Mouse (Mus musculus) intestine, postnatal 0 days (tissue): ENCODE data around the gene Cd247. TPM values are rescaled to one million over a fixed set of nuclear protein-coding genes. Genes with fewer than 3 reads are reported as not detected.

Experiments used
- ATAC-seq: fragments of 200-750 bp; cut with Nextera tagmentation; 2 replicates; pipeline ENCODE4 v1.8.0; 2017; ENCODE audit warnings: mild to moderate bottlenecking, moderate TSS enrichment, moderate library complexity
- H3K27ac ChIP-seq: fragments of 300-500 bp; sonication (generic); 2 replicates; pipeline ENCODE4 v1.5.1; 2014; ENCODE audit warnings: mild to moderate bottlenecking, low read depth, low read length, moderate library complexity
- H3K27me3 ChIP-seq: fragments of 300-500 bp; sonication (generic); replicated peaks from 2 replicates; pipeline ENCODE4 v1.6.1; 2014; ENCODE audit warnings: low read length, mixed read lengths; ENCODE audit not compliant: control insufficient read depth, insufficient read depth
- H3K36me3 ChIP-seq: fragments of 300-500 bp; sonication (generic); 2 replicates; pipeline ENCODE4 v1.6.1; 2014; ENCODE audit warnings: mild to moderate bottlenecking, moderate library complexity; ENCODE audit not compliant: control insufficient read depth, insufficient read depth
- H3K4me1 ChIP-seq: fragments of 300-500 bp; sonication (generic); replicated peaks from 2 replicates; pipeline ENCODE4 v1.6.1; 2014; ENCODE audit warnings: antibody characterized with exemption, low read length, mixed read lengths; ENCODE audit not compliant: control insufficient read depth, insufficient read depth
- H3K4me2 ChIP-seq: fragments of 300-500 bp; sonication (generic); replicated peaks from 2 replicates; pipeline ENCODE4 v1.6.1; 2014; ENCODE audit warnings: low read depth, mild to moderate bottlenecking, moderate library complexity
- H3K4me3 ChIP-seq: fragments of 300-500 bp; sonication (generic); 2 replicates; pipeline ENCODE4 v1.5.1; 2014; ENCODE audit warnings: low read depth, low read length
- H3K9ac ChIP-seq: fragments of 300-500 bp; sonication (generic); 2 replicates; pipeline ENCODE4 v1.6.1; 2014; ENCODE audit warnings: mild to moderate bottlenecking, low read depth, low read length
- H3K9me3 ChIP-seq: fragments of 300-500 bp; sonication (generic); 2 replicates; pipeline ENCODE4 v1.6.1; 2016; ENCODE audit warnings: mixed run types; ENCODE audit not compliant: control insufficient read depth
- CTCF ChIP-seq: sonication (generic); IDR thresholded peaks from 2 replicates; pipeline ENCODE4 v1.5.1; 2016; ENCODE audit warnings: low read depth, mild to moderate bottlenecking, control low read depth, antibody characterized with exemption, moderate library complexity
- WGBS: fragments of 180-500 bp; shearing (Covaris S2); extraction: QIAGEN DNeasy Blood & Tissue Kit; methylation state at CpG from one replicate; pipeline ENCODE4 v1.1.7; 2014; 5-methylcytosine and 5-hydroxymethylcytosine counted together
- polyA plus RNA-seq: library from polyadenylated mRNA; unstranded; fragments of >200 nt; fragmentation: Nextera tagmentation; extraction: Ambion mirVana; gene quantifications from 2 replicates; pipeline ENCODE4 v1.2.1, GENCODE M21; 2015

Cd247 gene
- polyA plus RNA-seq, 1 experiment from 2014 or later, result 0.50 TPM

DNA sequence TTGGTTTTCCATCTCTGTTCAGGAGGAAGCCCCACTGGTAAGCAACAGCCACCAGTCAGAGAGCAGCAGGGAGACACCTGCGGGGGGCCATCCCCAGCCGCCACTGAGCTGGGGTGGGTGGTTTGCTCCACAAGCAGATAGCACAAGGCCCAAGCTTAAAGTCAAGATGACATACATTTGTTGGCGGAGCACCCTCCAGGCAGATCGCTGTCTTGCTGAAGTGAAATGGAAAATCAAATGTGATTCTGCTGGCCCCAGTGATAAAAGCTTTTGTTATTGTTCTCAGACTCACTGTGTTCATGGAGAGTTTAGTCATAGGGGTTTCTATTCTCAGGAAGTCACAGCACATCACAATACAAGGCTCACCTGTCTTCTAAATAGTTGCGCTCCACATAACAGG is 14.6 kb downstream of the Cd247 start:
- ATAC-seq, result no peak
- no peaks in the 10 kb centered on the region for H3K4me1 ChIP-seq
- H3K4me2 ChIP-seq, result no peak overlapping the region

GRCm38 (mm10) chr1:165804133-165804532 is 15.7 kb downstream of the Cd247 start:
- Histone ChIP-seq H3K4me3 (no peak overlapping the region), H3K27ac (no peak overlapping the region), H3K9me3 (no peaks in the 10 kb centered on the region), H3K4me1 (no peaks in the 10 kb centered on the region), H3K9ac (no peak overlapping the region), H3K27me3 (no peaks in the 10 kb centered on the region), H3K36me3 (no peaks in the 10 kb centered on the region), H3K4me2 (no peak overlapping the region)
- 94% methylated on average over 4 of the region's 4 CpGs for WGBS
- ATAC-seq, result no peak
- TF ChIP-seq CTCF, result no peak

More for the DNA sequence above, 14.6 kb downstream of the Cd247 start:
- no peaks in the 10 kb centered on the region for H3K9me3 ChIP-seq
- 96% methylated on average over 5 of the region's 5 CpGs for WGBS
- no peak overlapping the region for H3K9ac ChIP-seq
- TF ChIP-seq CTCF, result no peak
- no peak overlapping the region for H3K4me3 ChIP-seq
- H3K27ac ChIP-seq, result no peak overlapping the region
- no peaks in the 10 kb centered on the region for H3K27me3 ChIP-seq
- H3K36me3 ChIP-seq, result no peaks in the 10 kb centered on the region

DNA sequence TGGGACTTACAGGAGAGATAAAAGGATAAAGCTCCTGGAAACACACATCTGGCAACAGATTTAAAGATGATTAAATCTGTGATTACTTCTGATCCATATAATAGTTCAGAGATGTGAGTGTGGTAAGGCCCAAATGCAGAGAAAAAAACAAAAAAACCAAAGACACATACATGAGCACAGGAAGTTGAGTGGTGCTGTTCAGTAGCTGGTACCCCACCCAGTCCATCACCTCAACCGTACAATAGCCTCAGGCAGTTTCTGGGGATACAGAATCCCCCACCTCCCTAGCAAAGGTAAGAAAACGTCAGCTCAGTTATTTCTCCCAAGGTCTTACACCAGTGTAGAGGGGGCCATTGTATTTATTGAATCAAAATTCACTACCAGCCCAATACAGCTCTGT is 22.2 kb downstream of the Cd247 start:
- ATAC-seq, result no peak
- Histone ChIP-seq H3K9me3 (no peaks in the 10 kb centered on the region), H3K27me3 (no peaks in the 10 kb centered on the region), H3K4me1 (no peaks in the 10 kb centered on the region), H3K4me3 (no peak overlapping the region), H3K9ac (no peak overlapping the region), H3K4me2 (no peak overlapping the region), H3K36me3 (no peaks in the 10 kb centered on the region), H3K27ac (no peak overlapping the region)
- TF ChIP-seq CTCF, result no peak
- 78% methylated on average over 2 of the region's 2 CpGs for WGBS

DNA sequence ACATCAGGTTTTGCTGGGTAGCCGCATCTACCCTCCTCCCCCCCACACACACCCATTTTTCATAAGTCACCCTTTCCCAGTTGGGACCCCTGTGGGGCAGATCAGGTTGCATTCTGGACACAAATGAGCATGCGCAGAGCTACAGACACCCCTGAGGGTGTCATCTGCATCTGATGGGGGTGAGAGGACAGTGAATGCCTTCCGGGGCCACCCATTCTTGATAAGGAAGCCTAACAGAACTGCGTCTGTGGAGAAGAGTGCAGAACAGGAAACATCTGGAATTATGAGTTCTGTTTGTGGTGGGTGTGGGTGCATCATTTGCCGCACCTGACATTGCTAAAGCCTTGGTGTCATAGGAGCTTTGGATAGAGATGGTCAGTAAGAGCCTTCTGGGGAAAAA is 22.7 kb downstream of the Cd247 start:
- Histone ChIP-seq H3K4me1 (no peaks in the 10 kb centered on the region), H3K4me2 (no peak overlapping the region)
- 78% methylated on average over 5 of the region's 5 CpGs for WGBS

DNA sequence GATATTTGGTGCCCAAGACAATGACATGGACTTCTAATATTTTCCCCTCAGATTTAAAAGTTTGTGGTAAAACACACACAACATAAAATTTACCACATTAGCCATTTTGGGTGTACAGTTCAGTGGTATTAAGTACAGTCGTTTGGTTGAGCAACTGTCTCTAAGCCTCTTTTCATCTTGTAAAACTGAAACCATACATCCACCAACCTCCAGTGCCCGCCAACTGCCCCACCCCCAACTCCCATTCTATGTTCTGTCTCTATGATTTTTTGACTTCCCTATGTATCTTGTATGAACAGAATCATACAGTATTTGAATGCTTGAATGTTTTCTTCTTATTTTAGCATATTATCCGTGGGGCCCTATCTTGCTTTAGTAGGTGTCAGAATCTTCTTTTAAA is 24.3 kb downstream of the Cd247 start:
- TF ChIP-seq CTCF, result no peak
- H3K9ac ChIP-seq, result no peak overlapping the region

More for the DNA sequence above, 22.7 kb downstream of the Cd247 start:
- H3K36me3 ChIP-seq, result no peaks in the 10 kb centered on the region
- no peaks in the 10 kb centered on the region for H3K9me3 ChIP-seq
- no peak for TF ChIP-seq CTCF
- H3K4me3 ChIP-seq, result no peak overlapping the region
- H3K27me3 ChIP-seq, result no peaks in the 10 kb centered on the region
- H3K27ac ChIP-seq, result no peak overlapping the region
- no peak overlapping the region for H3K9ac ChIP-seq
- ATAC-seq, result no peak

DNA sequence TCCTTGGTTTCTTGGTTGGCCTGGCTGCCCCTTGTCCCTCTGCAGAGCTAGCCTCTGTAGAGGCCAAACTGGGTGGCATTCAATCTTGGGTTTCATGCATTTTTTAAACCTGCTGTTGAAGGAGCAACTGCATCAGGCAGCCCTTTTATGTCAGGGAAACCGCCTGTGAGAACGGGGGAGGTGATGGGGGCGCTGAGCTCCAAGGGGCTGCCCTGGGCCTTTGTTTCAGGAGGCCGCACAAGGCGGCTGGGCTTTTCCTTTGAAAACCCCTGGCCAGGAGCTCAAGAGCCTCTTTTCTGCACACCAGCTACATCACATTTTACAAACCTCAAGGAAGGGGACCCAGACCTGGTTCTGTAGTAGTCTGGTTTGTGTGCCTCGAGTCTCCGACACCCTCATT is 25.6 kb downstream of the Cd247 start:
- no peak for ATAC-seq
- Histone ChIP-seq H3K4me2 (no peak overlapping the region; the same call in 1 of the 2 replicates), H3K27ac (no peak overlapping the region), H3K4me1 (no peaks in the 10 kb centered on the region), H3K9me3 (no peaks in the 10 kb centered on the region), H3K9ac (no peak overlapping the region), H3K4me3 (no peak overlapping the region), H3K27me3 (no peaks in the 10 kb centered on the region), H3K36me3 (no peaks in the 10 kb centered on the region)
- WGBS, result 59% methylated on average over 7 of the region's 7 CpGs
- no peak for TF ChIP-seq CTCF

More for the DNA sequence above, 24.3 kb downstream of the Cd247 start:
- no peaks in the 10 kb centered on the region for H3K36me3 ChIP-seq
- H3K4me1 ChIP-seq, result no peaks in the 10 kb centered on the region
- H3K9me3 ChIP-seq, result no peaks in the 10 kb centered on the region
- H3K27ac ChIP-seq, result no peak overlapping the region
- H3K27me3 ChIP-seq, result no peaks in the 10 kb centered on the region
- WGBS, result 75% methylated on average over 3 of the region's 3 CpGs
- ATAC-seq, result no peak
- no peak overlapping the region for H3K4me2 ChIP-seq
- no peak overlapping the region for H3K4me3 ChIP-seq
